Mouse (Mus musculus): ENCODE data around the gene Ppm1h. TPM values are rescaled to one million over a fixed set of nuclear protein-coding genes. Genes with fewer than 3 reads are reported as not detected.
"Not testable (repeated sequence)": the region's sequence is repeated elsewhere in the genome, so short reads cannot be mapped to it uniquely, and the experiment has no call there.

Ppm1h gene
- total RNA-seq, 1 experiment from 2014 or later, result 39.7 TPM

DNA sequence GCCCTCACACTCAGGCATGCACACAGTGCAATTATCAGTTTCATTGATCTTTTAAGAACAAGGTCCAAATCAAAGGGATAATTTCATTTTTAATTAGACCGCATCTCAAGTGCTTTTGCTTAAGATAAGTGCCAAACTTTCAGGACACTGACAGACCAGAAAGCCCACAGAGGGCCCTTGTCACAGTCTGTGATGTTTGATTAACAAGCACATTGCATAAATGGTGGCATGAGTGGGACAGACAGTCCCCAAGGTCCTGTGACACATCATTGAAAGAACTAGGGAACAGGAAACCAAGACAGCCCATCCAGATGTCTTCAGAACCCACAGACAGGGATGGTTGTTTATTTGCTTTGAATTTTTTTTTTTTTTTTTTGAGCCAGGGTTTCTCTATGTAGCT lies 221.9 kb downstream of the Ppm1h start:
- no peak for DNase-seq

DNA sequence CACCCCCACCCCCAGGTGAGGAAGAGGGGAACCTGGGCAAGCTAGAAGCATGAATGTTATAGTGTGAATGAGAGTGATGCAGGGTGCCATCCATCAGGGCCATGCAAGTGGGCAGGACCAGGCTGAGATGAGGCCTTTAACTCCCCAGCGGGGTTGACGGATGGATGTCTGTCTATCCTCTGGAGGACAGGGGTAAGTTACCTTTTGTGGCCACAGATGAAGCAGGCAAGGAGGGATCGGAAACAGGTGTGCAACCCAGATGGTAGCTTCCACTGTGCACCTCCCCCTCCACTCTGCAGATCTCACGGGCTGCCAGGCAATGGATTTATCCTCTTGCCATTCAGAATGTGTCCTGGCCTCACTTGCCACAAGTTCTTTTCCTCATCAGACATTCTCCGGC lies 222.8 kb downstream of the Ppm1h start:
- DNase-seq, result no peak

DNA sequence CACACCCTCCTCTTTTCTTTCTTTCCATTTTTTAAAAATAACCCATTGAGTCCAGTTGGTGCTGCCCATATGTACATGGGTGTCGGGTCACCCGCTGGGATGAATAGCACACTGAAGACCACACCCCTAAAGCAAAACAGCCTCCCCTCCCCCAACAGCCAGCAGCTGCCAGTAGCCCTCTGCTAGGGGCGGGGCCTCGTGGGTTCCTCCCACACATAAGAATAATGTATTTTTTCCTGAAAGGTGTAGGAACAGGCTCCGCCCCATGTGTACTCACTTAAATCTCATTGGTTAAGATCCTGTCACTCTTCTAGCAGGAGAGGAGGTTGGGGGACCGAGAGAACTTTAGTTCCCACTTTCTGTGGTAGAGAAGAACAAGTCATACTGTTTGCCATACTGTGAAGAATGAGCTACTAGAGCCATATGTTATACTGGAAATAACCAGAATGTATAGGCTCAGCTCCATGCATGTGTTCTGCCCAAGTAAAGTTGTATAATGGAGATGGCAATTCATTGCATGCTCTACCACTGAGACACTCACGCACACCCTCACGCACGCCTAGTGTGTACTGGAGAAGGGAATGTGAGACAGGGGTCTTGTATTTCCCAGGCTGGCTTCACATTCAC lies 231.0 kb downstream of the Ppm1h start:
- DNase-seq, result no peak

DNA sequence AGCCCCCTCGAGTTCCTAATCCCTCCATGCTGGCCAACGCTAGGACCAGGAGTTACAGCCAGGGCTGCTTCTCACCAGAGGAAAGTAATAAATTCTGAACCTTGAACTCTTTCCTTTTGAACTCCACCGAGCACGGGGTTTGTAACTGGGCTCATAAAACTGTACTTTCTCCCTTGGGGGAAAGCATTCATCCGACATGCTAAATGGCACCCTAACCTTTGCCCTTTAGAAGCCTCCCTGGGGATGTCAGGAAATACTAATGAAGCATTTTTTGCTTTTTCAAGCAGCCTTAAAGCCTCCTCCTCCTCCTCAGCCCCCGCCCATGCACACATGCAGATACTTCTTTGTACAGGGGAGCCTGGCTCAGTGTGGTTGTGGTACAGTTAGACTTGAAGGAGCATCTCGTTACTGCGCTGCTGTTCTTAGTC lies 232.2 kb downstream of the Ppm1h start:
- no peak for DNase-seq

DNA sequence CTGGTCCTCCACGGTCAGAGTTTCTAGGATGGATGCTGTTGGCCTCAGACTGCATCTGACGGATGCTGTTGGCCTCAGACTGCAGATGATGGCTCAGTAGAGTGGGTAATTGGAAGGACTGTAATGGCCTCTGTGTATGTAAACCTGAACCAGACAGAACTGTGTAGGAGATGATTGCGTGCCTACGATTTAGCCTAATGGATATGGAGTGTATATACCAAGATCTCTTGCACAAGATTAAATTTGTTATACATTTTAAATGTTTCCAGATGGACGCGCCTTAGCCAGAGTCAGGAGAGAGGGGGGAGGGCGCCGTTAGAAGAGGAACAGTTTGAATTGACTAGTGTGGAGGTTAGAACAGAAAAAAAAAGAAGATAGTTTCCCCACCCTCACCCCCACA lies 233.1 kb downstream of the Ppm1h start:
- DNase-seq, result no peak

DNA sequence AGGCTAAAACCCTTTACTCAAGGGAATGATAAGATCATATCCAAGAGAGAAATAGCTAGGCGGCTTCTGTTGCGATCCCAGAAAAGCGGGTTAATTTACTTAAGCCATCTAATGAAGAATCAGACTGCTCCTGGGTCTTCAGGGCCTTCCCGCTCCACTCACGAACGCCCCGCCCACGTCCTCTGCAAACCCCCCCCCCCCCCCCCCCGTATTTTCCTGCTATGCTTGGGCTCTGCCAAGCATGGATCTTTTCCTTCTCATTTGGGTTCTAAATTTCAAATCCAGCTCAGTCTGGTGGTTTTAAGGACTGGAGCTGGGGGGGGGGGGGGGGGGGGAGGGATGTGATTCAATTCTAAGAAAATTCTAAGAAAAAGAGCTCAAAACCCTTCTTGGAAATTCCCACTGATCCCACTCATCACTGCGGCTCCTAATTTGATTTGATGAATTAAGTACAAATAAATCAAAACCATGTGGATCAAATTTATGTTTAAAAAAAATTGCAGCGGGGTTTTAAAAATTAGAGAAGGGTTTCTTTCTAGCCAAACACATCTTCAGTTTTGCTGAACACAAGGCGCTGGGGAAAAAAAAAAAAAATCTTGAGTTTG lies 233.6 kb downstream of the Ppm1h start:
- no peak for DNase-seq

DNA sequence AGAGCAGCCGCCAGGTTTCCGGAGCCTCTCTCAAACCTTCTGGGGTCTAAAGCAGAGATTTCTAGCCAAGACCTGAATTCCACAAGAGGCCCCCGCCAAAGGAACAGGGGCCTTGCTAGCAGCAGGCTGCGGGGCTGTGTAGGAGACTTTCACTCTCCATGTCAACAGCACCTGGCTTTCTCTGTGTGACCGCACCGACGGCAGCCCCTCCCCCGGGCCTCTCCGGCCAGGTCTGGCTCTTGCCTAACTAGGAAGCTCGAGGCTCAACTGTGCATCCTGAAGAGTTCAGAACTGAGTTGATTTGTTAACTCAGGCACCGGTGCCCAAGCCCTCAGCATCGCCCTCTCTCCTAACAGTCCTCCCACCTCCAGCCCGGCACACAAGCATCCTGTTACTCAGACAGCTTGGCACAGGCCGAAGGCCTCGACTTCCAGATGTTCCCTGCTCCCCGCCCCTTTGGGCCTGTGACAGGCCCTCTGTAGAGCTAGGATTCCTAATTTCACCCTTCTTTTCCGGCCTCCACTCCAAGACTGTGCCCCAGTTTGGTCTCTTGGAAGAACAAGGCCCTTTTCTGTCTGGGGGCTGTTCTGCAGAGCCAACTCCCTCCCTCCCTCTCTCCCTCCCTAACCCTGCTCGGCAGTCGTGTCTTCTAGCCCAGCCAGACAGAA lies 234.3 kb downstream of the Ppm1h start:
- DNase-seq, result peak; percentile 62

DNA sequence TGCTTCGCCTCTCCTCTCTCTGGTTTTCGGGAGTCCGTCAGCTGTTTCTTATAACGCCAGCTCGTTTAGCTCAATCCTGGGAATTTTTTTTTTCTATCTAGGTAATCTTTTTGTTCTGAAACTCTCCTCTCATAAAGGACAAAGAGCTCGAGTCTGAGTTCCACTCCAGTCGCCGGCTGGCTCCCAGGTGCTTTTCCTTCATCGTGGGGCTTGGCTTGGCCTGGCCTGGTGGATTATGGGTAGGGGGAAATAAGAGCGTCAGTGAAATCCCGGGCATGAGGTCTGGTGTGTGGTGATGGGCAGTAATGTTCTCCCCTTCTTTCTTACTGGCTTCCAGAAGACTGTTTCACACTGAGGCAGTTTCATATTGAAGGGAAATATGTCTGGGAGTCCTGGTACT lies 234.8 kb downstream of the Ppm1h start:
- no peak for DNase-seq

DNA sequence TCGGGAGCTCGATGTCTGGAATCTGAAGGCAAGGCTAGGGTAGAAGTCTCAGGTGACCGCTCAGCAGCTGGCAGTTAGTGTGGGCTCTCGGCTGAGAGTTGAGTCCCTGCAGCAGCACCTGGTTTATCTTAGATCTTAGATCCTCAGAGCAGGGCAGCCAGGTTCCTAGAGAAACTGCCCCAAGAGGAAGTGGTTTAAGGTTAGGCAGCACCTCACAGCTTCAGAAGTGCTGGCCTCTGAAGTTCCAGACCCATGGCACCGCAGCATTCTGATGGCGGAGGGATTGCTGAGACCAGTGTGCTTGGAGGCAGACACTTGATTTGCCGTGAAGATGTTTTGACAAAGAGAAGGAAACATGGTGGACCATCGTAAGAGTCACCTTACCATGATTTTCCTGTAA lies 237.3 kb downstream of the Ppm1h start:
- DNase-seq, result no peak

DNA sequence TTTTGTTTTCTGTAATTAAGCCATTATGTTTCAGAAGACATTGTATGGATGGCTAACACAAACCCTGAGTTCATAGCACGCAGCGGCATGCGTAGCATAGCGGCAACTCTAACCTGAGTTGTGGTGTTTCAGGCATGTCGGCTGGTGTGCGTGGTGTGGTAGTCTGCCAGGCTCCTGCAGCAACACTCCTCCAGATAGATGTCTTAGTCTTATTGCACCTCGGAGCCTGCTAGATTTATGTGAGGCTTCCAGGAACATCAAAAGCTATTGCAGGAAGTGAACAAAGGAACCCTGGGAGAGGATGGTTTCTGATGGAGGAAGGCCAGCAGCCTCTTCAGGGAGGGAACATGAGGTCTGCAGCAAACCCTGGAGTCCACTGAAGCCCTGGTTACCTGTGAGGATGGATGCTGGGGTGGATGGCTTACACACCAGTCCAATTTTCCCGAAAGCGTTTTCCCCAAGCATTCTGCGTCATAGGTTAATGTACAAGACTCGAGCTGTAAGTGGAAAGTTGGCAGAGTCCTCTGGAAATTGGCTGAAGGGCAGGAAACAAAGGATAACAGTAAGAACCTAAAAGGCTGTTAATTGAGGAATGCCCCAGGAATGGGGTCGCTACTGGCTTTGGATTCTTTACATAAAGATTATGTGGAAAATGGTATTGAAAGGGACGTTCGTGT lies 239.2 kb downstream of the Ppm1h start:
- DNase-seq, result no peak

DNA sequence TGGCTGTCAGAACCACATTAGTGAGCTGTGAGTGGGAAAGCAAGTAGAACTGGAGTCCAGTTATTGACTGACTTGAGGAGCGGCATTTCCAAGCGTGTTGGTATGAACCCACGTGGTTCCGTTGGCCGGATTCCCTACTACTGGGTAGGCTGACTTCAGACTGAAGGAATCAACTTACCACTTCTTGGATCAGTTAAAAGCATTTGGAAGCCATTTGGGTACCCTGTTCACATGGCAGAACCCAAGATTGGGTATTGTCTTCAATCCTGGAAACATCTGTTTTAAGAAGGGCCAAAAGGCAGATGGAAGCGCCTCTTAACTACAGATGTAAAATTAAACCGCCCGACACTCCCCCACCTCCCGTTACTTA lies 239.7 kb downstream of the Ppm1h start:
- no peak for DNase-seq

DNA sequence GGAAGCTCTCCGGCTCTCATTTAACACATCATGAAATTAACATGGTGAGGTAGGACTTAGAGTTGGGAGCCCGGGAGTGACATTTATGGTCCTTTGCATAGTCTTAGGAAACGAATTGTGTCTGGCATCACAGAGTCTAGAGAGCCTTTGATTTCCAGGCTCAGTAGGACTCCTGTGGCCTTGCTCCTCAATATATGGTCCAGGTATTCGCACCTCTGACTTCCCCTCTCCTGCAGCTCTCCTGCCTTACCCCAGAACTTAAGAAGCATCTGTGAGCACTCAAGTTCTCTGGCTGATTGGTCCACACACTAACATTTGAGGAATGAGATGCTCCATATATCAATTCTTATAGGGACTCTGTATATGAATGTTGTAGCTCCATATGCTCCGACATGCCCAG lies 240.2 kb downstream of the Ppm1h start:
- DNase-seq, result no peak

DNA sequence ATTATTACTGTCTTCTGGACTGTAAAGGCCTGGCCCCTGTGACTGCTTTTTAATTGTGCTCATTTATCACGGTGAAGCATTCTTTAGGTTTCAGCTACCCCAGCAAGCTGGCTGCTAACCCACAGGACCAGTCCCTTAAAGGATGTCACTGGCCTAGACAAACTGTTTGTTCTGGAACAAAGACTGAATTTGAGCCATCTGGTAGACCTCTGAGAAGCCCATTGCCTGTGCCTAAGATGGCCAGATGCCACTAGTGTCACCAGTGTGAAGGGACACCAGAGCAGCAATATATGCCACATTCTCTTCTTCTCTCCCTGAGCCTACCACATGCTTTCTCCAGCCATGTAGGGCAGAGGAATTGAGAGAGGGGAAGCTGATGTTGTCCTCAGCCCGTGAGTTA lies 240.9 kb downstream of the Ppm1h start:
- DNase-seq, result no peak

DNA sequence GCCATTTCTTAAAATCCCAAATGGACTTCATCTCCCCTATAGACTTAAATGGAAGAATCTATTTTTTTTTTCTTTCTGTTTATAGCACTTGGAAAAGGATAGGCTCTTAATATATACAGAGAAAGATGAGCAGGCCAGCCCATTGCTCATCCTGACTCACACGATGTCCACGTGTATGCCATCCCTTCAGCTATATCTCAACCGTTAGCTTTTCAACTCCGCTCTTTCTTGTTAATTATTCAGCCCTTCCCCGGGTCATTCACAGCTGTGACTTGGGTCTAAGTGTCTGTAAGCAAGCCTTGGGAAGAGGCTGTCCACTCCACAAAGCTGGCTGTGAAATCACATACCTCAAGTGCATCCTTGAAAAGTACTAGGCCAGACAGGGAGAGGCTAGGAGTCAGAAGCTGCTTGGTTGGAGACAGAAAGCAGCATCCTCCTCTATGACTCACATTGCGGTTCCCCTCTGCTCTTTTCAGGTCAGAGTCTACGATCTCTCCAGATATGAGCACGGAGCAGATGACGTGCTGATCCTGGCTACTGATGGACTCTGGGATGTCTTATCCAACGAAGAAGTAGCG lies 241.7 kb downstream of the Ppm1h start:
- DNase-seq, result no peak

DNA sequence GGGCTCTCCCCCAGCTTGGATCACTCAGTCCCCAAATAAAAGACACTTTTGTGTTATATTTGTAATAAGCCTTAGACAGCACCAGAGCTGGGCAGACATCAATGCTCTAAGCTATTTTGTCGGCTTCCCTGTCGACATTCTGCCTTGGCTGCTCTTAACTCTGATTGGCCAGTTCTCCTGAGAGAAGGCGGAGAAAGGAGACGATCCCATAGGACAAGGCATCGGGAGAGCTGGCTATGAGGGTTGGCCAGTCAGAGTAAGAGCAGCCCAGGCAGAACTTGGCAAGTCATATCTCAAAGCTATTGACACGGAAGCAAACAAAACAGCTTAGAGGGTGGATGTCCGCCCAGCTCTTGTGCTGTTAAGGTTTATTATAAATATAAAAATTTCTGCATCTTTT lies 243.7 kb downstream of the Ppm1h start:
- DNase-seq, result no peak

DNA sequence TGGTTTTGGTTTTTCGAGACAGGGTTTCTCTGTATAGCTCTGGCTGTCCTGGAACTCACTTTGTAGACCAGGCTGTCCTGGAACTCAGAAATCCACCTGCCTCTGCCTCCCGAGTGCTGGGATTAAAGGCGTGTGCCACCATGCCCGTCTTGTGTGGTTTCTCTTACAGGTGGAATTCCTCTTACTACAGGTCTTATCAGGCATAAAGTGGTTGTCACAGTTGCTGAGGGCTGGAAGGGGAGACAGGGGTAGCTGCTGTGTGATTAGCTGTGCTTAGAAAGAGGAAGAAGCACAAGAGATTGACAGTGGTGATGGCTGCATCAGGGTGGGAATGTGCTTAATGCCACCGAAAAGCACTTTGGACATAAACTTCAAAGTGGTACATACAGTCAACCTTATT lies 246.0 kb downstream of the Ppm1h start:
- DNase-seq, result not testable (repeated sequence)

DNA sequence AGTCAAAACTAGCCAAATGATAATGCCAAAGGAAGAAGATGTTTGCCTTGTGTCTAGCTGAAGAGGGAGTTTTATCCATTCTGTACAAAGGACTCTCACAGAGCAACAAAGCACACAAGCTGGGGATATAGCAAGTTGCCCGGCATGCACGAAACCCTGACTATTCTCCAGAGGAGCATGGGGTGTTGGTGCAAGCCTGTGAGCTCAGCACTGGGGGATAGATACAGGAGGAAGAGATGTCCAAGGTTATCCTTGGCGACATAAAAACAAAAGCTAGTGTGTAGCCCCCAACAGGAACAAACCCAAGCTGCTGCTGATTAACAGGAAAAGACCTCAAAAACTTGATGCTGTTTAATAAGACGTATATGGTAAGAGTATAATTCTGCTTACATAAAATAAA lies 247.7 kb downstream of the Ppm1h start:
- no peak for DNase-seq

DNA sequence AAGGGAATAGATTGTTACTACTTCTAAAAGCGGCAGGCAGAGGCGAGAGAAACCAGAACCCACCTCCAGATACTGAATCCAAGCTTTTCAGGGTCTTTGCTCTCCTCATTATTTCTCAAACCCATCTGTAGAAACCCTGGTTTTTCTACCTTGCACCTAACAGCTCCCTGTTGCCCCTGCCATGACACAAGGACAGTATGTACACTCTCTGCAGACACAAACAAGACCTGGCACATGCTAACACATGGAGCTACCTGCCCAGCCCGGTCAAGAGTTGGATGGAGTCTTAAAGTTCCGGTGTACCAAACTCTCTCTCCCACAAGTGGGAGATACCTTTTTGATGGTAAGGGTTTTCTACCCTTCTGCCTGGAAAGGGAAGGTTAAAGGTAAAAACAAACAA lies 252.0 kb downstream of the Ppm1h start:
- DNase-seq, result no peak

DNA sequence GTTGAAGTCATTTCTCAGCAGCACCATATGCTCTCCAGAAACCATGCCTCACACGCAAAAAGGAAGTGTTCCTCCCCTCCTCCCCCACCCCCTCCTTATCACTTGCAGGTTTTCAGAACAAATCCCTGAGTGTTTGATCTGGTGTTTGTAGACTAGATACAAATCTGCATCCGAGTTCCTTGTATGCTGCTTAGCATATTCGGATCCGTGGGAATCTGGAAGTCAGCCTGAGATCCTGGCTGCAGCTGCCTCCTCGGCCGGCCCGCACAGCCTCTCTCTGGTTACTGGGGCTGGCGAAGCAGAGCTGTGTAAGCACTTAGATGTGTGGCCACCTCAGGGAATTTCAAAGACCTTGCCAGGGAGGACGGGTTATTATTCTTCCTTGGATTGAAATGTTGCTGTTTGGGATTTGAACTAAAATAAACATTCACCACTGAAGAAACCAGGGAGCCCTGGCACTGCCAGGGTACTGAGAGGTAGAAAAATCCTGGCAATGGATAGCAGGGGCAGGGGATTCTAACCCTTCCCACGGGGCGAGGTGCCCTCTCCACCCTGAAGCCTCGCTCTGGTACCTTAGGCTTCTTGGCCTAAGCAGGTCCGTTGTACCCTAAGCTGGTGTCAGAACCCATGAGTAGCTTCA lies 252.8 kb downstream of the Ppm1h start:
- DNase-seq, result no peak

DNA sequence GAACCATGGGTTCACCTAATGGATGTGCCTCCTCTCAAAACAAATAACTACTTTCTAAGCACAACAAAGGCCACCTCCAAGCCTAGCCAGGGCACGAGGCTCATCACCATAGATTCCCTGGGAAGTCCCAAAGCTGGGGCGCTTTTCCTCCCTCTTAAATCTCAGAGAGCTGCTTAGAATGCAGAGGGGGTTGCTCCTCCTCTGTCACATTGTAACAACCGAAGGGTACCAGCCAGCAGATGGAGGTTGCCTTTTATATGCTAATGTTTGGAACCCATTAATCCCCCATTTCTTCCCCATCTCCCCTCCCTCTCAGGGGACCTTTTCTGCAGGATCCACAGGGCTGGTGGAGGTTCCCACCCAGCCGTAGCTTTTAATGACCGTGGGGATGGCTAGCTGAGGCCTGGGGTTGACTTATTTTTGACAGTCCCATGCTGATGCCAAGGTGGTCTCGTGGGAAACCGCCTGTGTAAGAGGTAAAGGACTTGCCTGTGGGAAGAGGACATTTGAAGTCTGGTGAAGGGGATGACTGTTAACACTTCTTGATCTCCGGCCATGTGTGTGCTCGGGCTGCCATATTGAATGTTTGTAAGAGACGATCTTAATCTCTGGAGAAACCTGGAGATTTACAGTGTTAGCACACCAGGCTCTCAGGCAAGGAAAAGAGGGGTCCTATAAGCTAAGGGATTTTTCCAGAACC lies 253.4 kb downstream of the Ppm1h start:
- DNase-seq, result no peak

DNA sequence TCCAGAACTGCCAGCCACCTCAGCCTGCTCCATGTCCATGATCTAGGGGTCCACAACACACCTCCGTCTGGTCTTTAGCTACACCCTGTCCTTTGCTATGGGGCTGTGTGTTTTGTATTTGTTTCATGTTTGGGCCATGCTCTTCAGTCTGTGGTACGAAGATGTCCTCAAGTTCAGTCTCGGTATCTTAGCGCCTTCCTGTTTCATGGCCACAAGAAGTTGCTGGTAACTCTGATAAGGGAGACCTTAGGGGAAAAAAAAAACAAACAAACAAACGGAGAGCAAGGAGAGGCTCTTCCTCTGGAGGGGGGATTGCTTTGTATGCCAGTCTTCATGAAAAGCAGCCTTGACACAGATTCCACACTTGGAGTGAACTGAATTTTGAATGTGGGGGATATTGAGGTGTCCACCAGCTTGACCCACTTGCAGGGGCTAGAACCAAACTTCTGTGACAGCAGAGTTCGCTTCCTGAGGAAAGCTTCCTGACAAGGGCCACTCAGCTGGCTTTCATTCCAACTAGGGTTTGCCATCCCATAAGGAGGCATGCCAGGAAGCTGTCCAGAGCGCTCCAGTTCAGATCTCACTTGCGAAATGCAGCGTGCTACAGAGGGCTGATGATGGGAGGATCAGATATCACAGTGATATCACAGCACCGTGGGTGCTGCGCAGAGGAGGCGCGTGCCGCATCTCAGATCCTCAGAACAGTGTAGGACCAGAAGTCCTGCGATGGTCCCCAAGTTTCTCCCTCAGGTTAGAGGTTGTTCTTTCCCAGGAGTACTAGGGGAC lies 254.7 kb downstream of the Ppm1h start:
- DNase-seq, result no peak

Measured in adrenal gland, postnatal 25 days (tissue).